Mouse (Mus musculus): ENCODE results near the gene Harbi1. TPM values are rescaled to one million over a fixed set of nuclear protein-coding genes. Genes with fewer than 3 reads are reported as not detected.
A peak's percentile ranks its signal among the peaks of the same experiment; 100 is the strongest.
"Not testable (repeated sequence)": the region's sequence is repeated elsewhere in the genome, so short reads cannot be mapped to it uniquely, and the experiment has no call there.

Gene Harbi1
- polyA plus RNA-seq, 1 experiment from 2014 or later = 17.4 TPM

- DNase-seq (ENCODE audit: low spot score) = peak; percentile 25
- H3K4me3 ChIP-seq; H3K4me1 ChIP-seq; H3K27me3 ChIP-seq (ENCODE audit: insufficient read depth, poor library complexity, severe bottlenecking); H3K36me3 ChIP-seq; H3K9me3 ChIP-seq; H3K27ac ChIP-seq: not testable (repeated sequence)
- WGBS = 44% methylated on average over 4 of the region's 4 CpGs
Observed at GRCm38 (mm10) chr2:91725476-91725875, 14.8 kb downstream of the Harbi1 start.

- Histone ChIP-seq H3K9me3 (no peaks in the 10 kb centered on the region), H3K4me1 (no peaks in the 10 kb centered on the region), H3K27me3 (ENCODE audit: insufficient read depth, poor library complexity, severe bottlenecking) (no peaks in the 10 kb centered on the region), H3K27ac (no peak overlapping the region), H3K4me3 (no peak overlapping the region), H3K36me3 (no peaks in the 10 kb centered on the region)
- DNase-seq (ENCODE audit: low spot score) = no peak
- WGBS = 74% methylated on average over 3 of the region's 3 CpGs
Observed at GRCm38 (mm10) chr2:91727011-91727410, 16.4 kb downstream of the Harbi1 start.

- peak overlapping the region; percentile 98 for H3K27ac ChIP-seq
- no peak for DNase-seq (ENCODE audit: low spot score)
- 25% methylated on average over 4 of the region's 4 CpGs for WGBS
- peak overlapping the region; percentile 100 for H3K4me3 ChIP-seq
- H3K36me3 ChIP-seq = 0 out of 2 replicates have a peak, but pooled peaks cover 3% of the 10 kb centered on the region
- no peaks in the 10 kb centered on the region for H3K9me3 ChIP-seq
- no peaks in the 10 kb centered on the region for H3K27me3 ChIP-seq (ENCODE audit: insufficient read depth, poor library complexity, severe bottlenecking)
- no peaks in the 10 kb centered on the region for H3K4me1 ChIP-seq
Observed at GRCm38 (mm10) chr2:91729571-91729970, 18.9 kb downstream of the Harbi1 start.

GRCm38 (mm10) chr2:91729971-91730821, 19.5 kb downstream of the Harbi1 start, which contains the start of gene Ambra1:
Ambra1 (plus strand) TSS chr2:91730134.
- H3K27ac ChIP-seq = peak within 1 kb of the TSS; percentile 98
- H3K4me3 ChIP-seq = peak within 1 kb of the TSS; percentile 100
- under 1% methylated on average over 68 of the region's 68 CpGs for WGBS
- 0 out of 2 replicates have a peak, but pooled peaks cover 3% of the 10 kb centered on the region for H3K36me3 ChIP-seq
- H3K9me3 ChIP-seq = no peaks in the 10 kb centered on the region
- no peaks in the 10 kb centered on the region for H3K4me1 ChIP-seq
- peak; percentile 94 for DNase-seq (ENCODE audit: low spot score)
- H3K27me3 ChIP-seq (ENCODE audit: insufficient read depth, poor library complexity, severe bottlenecking) = no peaks in the 10 kb centered on the region

GRCm38 (mm10) chr2:91735221-91735620, 24.6 kb downstream of the Harbi1 start:
- WGBS = 91% methylated on average over 5 of the region's 5 CpGs
- Histone ChIP-seq H3K4me3 (no peak overlapping the region), H3K27ac (no peak overlapping the region), H3K36me3 (0 out of 2 replicates have a peak, but pooled peaks cover 3% of the 10 kb centered on the region), H3K9me3 (no peaks in the 10 kb centered on the region), H3K4me1 (no peaks in the 10 kb centered on the region), H3K27me3 (ENCODE audit: insufficient read depth, poor library complexity, severe bottlenecking) (no peaks in the 10 kb centered on the region)
- no peak for DNase-seq (ENCODE audit: low spot score)

GRCm38 (mm10) chr2:91739586-91739985, 28.9 kb downstream of the Harbi1 start:
- H3K4me3 ChIP-seq = no peak overlapping the region
- no peaks in the 10 kb centered on the region for H3K4me1 ChIP-seq
- no peaks in the 10 kb centered on the region for H3K9me3 ChIP-seq
- 94% methylated on average over 1 of the region's 1 CpGs for WGBS
- no peaks in the 10 kb centered on the region for H3K27me3 ChIP-seq (ENCODE audit: insufficient read depth, poor library complexity, severe bottlenecking)
- H3K36me3 ChIP-seq = peaks cover 3% of the 10 kb centered on the region; the same call in 1 of the 2 replicates
- DNase-seq (ENCODE audit: low spot score) = no peak
- no peak overlapping the region for H3K27ac ChIP-seq

GRCm38 (mm10) chr2:91744686-91745085, 34.0 kb downstream of the Harbi1 start:
- Histone ChIP-seq H3K27ac (no peak overlapping the region), H3K4me3 (no peak overlapping the region), H3K36me3 (peaks cover 3% of the 10 kb centered on the region; the same call in 1 of the 2 replicates), H3K9me3 (no peaks in the 10 kb centered on the region), H3K27me3 (ENCODE audit: insufficient read depth, poor library complexity, severe bottlenecking) (no peaks in the 10 kb centered on the region), H3K4me1 (peaks cover 2% of the 10 kb centered on the region; the same call in 1 of the 2 replicates)
- WGBS = 86% methylated on average over 5 of the region's 5 CpGs
- no peak for DNase-seq (ENCODE audit: low spot score)

GRCm38 (mm10) chr2:91749811-91750261, 39.2 kb downstream of the Harbi1 start:
- H3K27ac ChIP-seq = no peak overlapping the region
- WGBS = 55% methylated on average over 2 of the region's 2 CpGs
- H3K4me1 ChIP-seq = peaks cover 8% of the 10 kb centered on the region; the same call in 1 of the 2 replicates
- H3K27me3 ChIP-seq (ENCODE audit: insufficient read depth, poor library complexity, severe bottlenecking) = no peaks in the 10 kb centered on the region
- no peaks in the 10 kb centered on the region for H3K9me3 ChIP-seq
- no peak for DNase-seq (ENCODE audit: low spot score)
- no peaks in the 10 kb centered on the region for H3K36me3 ChIP-seq
- H3K4me3 ChIP-seq = no peak overlapping the region

Other genes starting within 250 kb of the Harbi1 start
- gene Ckap5, start 184.1 kb upstream of the Harbi1 start, polyA plus RNA-seq (2016; fragmentation: Nextera tagmentation; extraction: Ambion mirVana) = 77.2 and 82.6 TPM in 2 replicates
- 0.73 and 15.9 TPM in 2 replicates for gene F2, start 74.4 kb upstream of the Harbi1 start, polyA plus RNA-seq (2016; fragmentation: Nextera tagmentation; extraction: Ambion mirVana)
- 7.4 and 10.4 TPM in 2 replicates for gene Zfp408, start 61.1 kb upstream of the Harbi1 start, polyA plus RNA-seq (2016; fragmentation: Nextera tagmentation; extraction: Ambion mirVana)
- gene Arhgap1, start 61.0 kb upstream of the Harbi1 start, polyA plus RNA-seq (2016; fragmentation: Nextera tagmentation; extraction: Ambion mirVana) = 212 and 229 TPM in 2 replicates
- gene Atg13, start 276 bp upstream of the Harbi1 start, polyA plus RNA-seq (2016; fragmentation: Nextera tagmentation; extraction: Ambion mirVana) = 20.5 and 22.3 TPM in 2 replicates
- gene Ambra1, start 19.3 kb downstream of the Harbi1 start, polyA plus RNA-seq (2016; fragmentation: Nextera tagmentation; extraction: Ambion mirVana) = 16.1 and 17.4 TPM in 2 replicates
- gene Chrm4, start 216.4 kb downstream of the Harbi1 start, polyA plus RNA-seq (2016; fragmentation: Nextera tagmentation; extraction: Ambion mirVana) = 0.16 and 0.57 TPM in 2 replicates
- gene Mdk, start 221.4 kb downstream of the Harbi1 start, polyA plus RNA-seq (2016; fragmentation: Nextera tagmentation; extraction: Ambion mirVana) = 1,001 and 1,694 TPM in 2 replicates
- 1.9 and 3.0 TPM in 2 replicates for gene Gm9821, start 234.9 kb downstream of the Harbi1 start, polyA plus RNA-seq (2016; fragmentation: Nextera tagmentation; extraction: Ambion mirVana)